Mouse (Mus musculus): Measurements from ENCODE around the gene Ccdc8.

- TF ChIP-seq CTCF (IDR thresholded peaks at IDR 0.05; ENCODE audit: low read depth) = no peak
- TF ChIP-seq EP300 (IDR thresholded peaks at IDR 0.05; ENCODE audit: low read depth) = no peak
Observed at GRCm38 (mm10) chr7:17009326-17010009, 17.0 kb downstream of the Ccdc8 start.

Data from liver, postnatal 0 days (tissue).